Mouse (Mus musculus) stomach, postnatal 0 days (tissue): ENCODE results near the gene Olfr9.

ENCODE experiments used
- CTCF ChIP-seq: IDR thresholded peaks from 2 replicates; pipeline ENCODE4 v1.5.1; 2016; ENCODE audit warnings: antibody characterized with exemption, low read depth, mild to moderate bottlenecking, moderate library complexity
- EP300 ChIP-seq: optimal IDR thresholded peaks from 2 replicates; pipeline ENCODE3; 2016; ENCODE audit warnings: antibody characterized with exemption

DNA sequence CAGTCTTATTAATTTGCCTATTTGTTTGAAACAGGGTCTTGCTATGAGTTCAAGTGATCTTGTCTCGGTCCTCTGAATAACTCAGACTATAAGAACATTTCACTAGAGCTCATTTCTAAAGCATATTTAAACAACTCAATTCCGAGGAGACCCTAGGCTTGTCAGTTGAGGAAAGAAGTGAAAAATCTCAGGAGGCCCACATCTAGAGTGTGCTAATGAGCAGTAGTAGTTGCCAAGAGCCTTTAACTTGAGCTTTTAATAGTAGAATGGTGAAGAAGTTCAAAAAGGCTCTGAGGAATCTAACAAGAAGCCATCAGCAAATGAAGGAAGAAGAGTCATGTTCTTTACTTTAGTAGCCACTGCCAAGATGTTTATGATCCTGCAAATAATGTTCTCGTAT is 50.6 kb downstream of the Olfr9 start, which contains the start of gene Olfr764-ps1:
- TF ChIP-seq CTCF (no peak), EP300 (no peak)
